Mouse (Mus musculus): ENCODE data around the gene Dync1li2.

- TF ChIP-seq POLR2A (IDR thresholded peaks at IDR 0.05; ENCODE audit: borderline replicate concordance, control insufficient read depth, low read depth, low read length) = no peak
- TF ChIP-seq CTCF (IDR thresholded peaks at IDR 0.05; ENCODE audit: control insufficient read depth, insufficient read depth, low read length) = no peak
Measured at GRCm38 (mm10) chr8:104413770-104414169, 29.1 kb downstream of the Dync1li2 start.
